Mouse (Mus musculus): Measurements from ENCODE around the gene Rap1a.

DNA sequence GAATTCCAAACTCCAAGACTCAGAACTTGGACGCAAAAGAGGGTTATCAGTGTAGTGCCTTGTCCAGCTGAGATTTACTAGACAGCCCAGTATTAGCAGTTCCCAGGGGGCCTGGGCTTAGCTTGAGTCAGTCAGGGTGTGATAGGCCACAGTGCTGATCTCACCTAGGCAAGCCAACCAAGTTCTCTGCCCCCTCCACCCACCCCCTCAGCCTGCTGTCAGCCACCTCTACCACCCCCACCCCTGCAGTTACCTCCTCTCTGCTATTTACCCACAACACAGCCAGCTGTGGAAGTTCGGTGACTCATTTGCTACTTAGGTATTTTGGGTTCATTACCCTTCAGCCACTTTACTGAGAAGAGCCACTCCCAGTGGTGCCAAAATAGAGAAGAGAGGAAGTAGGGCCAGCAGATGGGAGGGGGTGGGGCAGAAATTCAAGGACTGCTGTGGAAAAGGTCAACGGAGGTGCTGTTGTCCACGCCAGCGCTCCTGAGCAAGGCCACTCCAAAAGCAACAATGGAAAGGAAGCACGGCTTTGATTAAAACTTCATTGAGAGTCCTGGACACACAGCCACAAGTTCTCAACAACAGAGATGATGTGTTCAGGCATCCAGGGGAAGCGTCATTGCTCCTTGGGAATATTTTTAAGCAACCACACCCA, 24.5 kb upstream of the Rap1a start:
- TF ChIP-seq POLR2A (IDR thresholded peaks at IDR 0.05; ENCODE audit: low read depth, low read length) (no peak), CTCF (IDR thresholded peaks at IDR 0.05; ENCODE audit: borderline replicate concordance, insufficient read depth, low read length) (no peak)

All from embryonic fibroblast, embryonic 13.5 days (primary cell).